In genomic region chr15:25582055-25582454, GRCm38 (mm10) we compare ENCODE assay signal across 24 mouse cellular contexts. TPM values are rescaled to one million over a fixed set of nuclear protein-coding genes. Genes with fewer than 3 reads are reported as not detected.
A peak's percentile ranks its signal among the peaks of the same experiment; 100 is the strongest.
DNase-seq lines count a peak whose midpoint lies in the region; TF ChIP-seq lines count a peak whose summit lies in the region.
"Had no signal": no experiment of that assay in that cellular context is flagged by ENCODE, and none has a peak within 500 bp of the region (broad histone marks: within the 10 kb centered on the region; RNA-seq: fewer than 3 reads in every experiment).

No protein-coding gene starts in this region.

- TF ChIP-seq CTCF in gastrocnemius, adult 2 months (IDR thresholded peaks at IDR 0.05): no peak

- peak overlapping the region; percentile 83 for H3K27ac ChIP-seq in gastrocnemius, adult 2 months
- peak overlapping the region; percentile 80 for H3K27ac ChIP-seq in brown adipose tissue, adult 24 weeks (replicated peaks; ENCODE audit: low read depth, low read length)
- H3K27ac ChIP-seq: embryonic facial prominence, embryonic 12.5 days; forebrain, embryonic 12.5 days; forebrain, embryonic 15.5 days; heart, embryonic 13.5 days; hindbrain, embryonic 14.5 days; hindbrain, postnatal 0 days had no signal

- DNase-seq in gastrocnemius, adult 2 months: no peak
- no peak for DNase-seq in gastrocnemius, postnatal 14 days
- DNase-seq in kidney, postnatal 10 days: peak; percentile 33
- DNase-seq in kidney, adult 9 months: no peak
- DNase-seq in spleen, postnatal 36 days (ENCODE audit: low spot score in 2 of 2): no peak
- DNase-seq: adrenal gland, adult 2 months; adrenal gland, postnatal 14 days; cerebellum, adult 11-12 months; cerebellum, adult 8-10 months; cerebellum, postnatal 10 days; cerebellum, postnatal 36 days; gastrocnemius, postnatal 25 days; heart, postnatal 14 days; heart, postnatal 4 days; kidney, adult 18-20 months had no signal

- no peak overlapping the region for H3K4me3 ChIP-seq in gastrocnemius, adult 2 months
- no peak overlapping the region for H3K4me3 ChIP-seq in brown adipose tissue, adult 24 weeks (ENCODE audit: insufficient read depth, low read depth, low read length)
- H3K4me3 ChIP-seq: embryonic facial prominence, embryonic 12.5 days; erythroblast, embryonic 14.5 days; forebrain, embryonic 12.5 days; forebrain, embryonic 15.5 days; heart, embryonic 13.5 days had no signal

- intact Hi-C loops in gastrocnemius, adult 2 months (cut with DNase I): no loop called here
- intact Hi-C loops in gastrocnemius, postnatal 14 days (cut with DNase I; ENCODE audit: low total_unique reads): no loop called here

- peaks cover 20% of the 10 kb centered on the region; the same call in 1 of the 2 replicates for H3K4me1 ChIP-seq in brown adipose tissue, adult 24 weeks (ENCODE audit: control insufficient read depth, insufficient read depth, insufficient read length, low read length)
- H3K4me1 ChIP-seq: forebrain, embryonic 15.5 days had no signal

RNA-seq across cellular contexts. Expression of gene Myo10, which starts 40.3 kb away (rescaled TPM):
- 10 to 100 TPM; 56.1 to 62.0 TPM for total RNA-seq in gastrocnemius, adult 2 months (2021)
- 10 to 100 TPM; 48.2 to 50.7 TPM for total RNA-seq in gastrocnemius, postnatal 14 days (2021)
- polyA plus RNA-seq in brown adipose tissue, adult 24 weeks (2012; ENCODE audit: insufficient read depth, insufficient read length, missing spikeins): 25.2 and 34.0 TPM in 2 replicates
- total RNA-seq: MEL had no signal
